Mouse (Mus musculus) C2C12 (cell line): ENCODE measurements at regions not wholly inside any gene's neighbourhood (a gene's known extent, or its start where the extent isn't known, plus 50 kb on each side); places are given as distances from the start of the nearest gene placed in this dataset.

Experiments
- H3K27me3 ChIP-seq: one replicate; pipeline ENCODE4 v1.6.1; 2011; ENCODE audit not compliant: control insufficient read depth, insufficient read depth, insufficient read length
- H3K36me3 ChIP-seq: one replicate; pipeline ENCODE4 v1.6.1; 2011; ENCODE audit not compliant: control insufficient read depth, insufficient read depth
- H3K4me3 ChIP-seq: one replicate; pipeline ENCODE4 v1.5.1; 2011; ENCODE audit warnings: mild to moderate bottlenecking, control low read depth; ENCODE audit not compliant: poor library complexity, insufficient read depth, severe bottlenecking
- H3K79me2 ChIP-seq: one replicate; pipeline ENCODE4 v1.6.1; 2011; ENCODE audit not compliant: control insufficient read depth, insufficient read depth
- H3K79me3 ChIP-seq: one replicate; pipeline ENCODE4 v1.6.1; 2011; ENCODE audit warnings: low read depth, control low read depth
- H3ac ChIP-seq: one replicate; pipeline ENCODE3; 2011; ENCODE audit warnings: low read depth; ENCODE audit not compliant: control insufficient read depth, insufficient read length
- CEBPB ChIP-seq: IDR thresholded peaks from one replicate; pipeline ENCODE4 v1.6.1; 2011; ENCODE audit warnings: low read depth, mild to moderate bottlenecking, control low read depth, moderate library complexity
- CTCF ChIP-seq: IDR thresholded peaks from one replicate; pipeline ENCODE4 v1.5.1; 2011; ENCODE audit not compliant: control insufficient read depth, insufficient read depth, insufficient read length
- FOSL1 ChIP-seq: IDR thresholded peaks from one replicate; pipeline ENCODE4 v1.8.0; 2011; ENCODE audit warnings: mild to moderate bottlenecking, low read length; ENCODE audit not compliant: poor library complexity, insufficient read depth, severe bottlenecking
- MAX ChIP-seq: IDR thresholded peaks from one replicate; pipeline ENCODE4 v1.6.1; 2011; ENCODE audit warnings: mild to moderate bottlenecking, control low read depth
- MYOD1 ChIP-seq: IDR thresholded peaks from one replicate; pipeline ENCODE4 v1.6.1; 2011; ENCODE audit warnings: low read depth; ENCODE audit not compliant: control insufficient read depth, insufficient read length
- MYOG ChIP-seq: IDR thresholded peaks from one replicate; pipeline ENCODE4 v1.6.1; 2011; ENCODE audit not compliant: control insufficient read depth, insufficient read length; ENCODE audit errors: extremely low read depth
- USF1 ChIP-seq: IDR thresholded peaks from one replicate; pipeline ENCODE4 v1.6.1; 2011; ENCODE audit warnings: low read depth, mild to moderate bottlenecking, control low read depth, moderate library complexity

- H3ac ChIP-seq = no peak overlapping the region
- H3K4me3 ChIP-seq = no peak overlapping the region
- H3K27me3 ChIP-seq = no peaks in the 10 kb centered on the region
- no peak for TF ChIP-seq MYOD1
- TF ChIP-seq CTCF = no peak
- no peak for TF ChIP-seq MYOG
- no peak for TF ChIP-seq CEBPB
- no peak for TF ChIP-seq MAX
- no peak for TF ChIP-seq FOSL1
- TF ChIP-seq USF1 = no peak
- H3K36me3 ChIP-seq = no peaks in the 10 kb centered on the region
- H3K79me3 ChIP-seq = no peaks in the 10 kb centered on the region
- no peaks in the 10 kb centered on the region for H3K79me2 ChIP-seq
Observed at GRCm38 (mm10) chr8:87019795-87020194, 134.7 kb upstream of the N4bp1 start.

- Histone ChIP-seq H3ac (no peak overlapping the region), H3K79me2 (no peaks in the 10 kb centered on the region), H3K36me3 (no peaks in the 10 kb centered on the region), H3K4me3 (no peak overlapping the region), H3K27me3 (no peaks in the 10 kb centered on the region), H3K79me3 (no peaks in the 10 kb centered on the region)
- TF ChIP-seq CTCF = no peak
- no peak for TF ChIP-seq MYOD1
- no peak for TF ChIP-seq FOSL1
- TF ChIP-seq MAX = no peak
- TF ChIP-seq USF1 = no peak
- TF ChIP-seq MYOG = no peak
- no peak for TF ChIP-seq CEBPB
Observed at GRCm38 (mm10) chr8:86975546-86975945, 90.5 kb upstream of the N4bp1 start.

GRCm38 (mm10) chr8:86971736-86972135 is 86.7 kb upstream of the N4bp1 start:
- Histone ChIP-seq H3K79me2 (no peaks in the 10 kb centered on the region), H3K27me3 (no peaks in the 10 kb centered on the region), H3K36me3 (no peaks in the 10 kb centered on the region), H3K4me3 (no peak overlapping the region), H3ac (no peak overlapping the region), H3K79me3 (no peaks in the 10 kb centered on the region)
- no peak for TF ChIP-seq FOSL1
- TF ChIP-seq CEBPB = no peak
- no peak for TF ChIP-seq MYOG
- TF ChIP-seq USF1 = no peak
- TF ChIP-seq MAX = no peak
- TF ChIP-seq CTCF = no peak
- no peak for TF ChIP-seq MYOD1

- H3K36me3 ChIP-seq = no peaks in the 10 kb centered on the region
- H3K4me3 ChIP-seq = no peak overlapping the region
- H3K27me3 ChIP-seq = no peaks in the 10 kb centered on the region
- no peaks in the 10 kb centered on the region for H3K79me2 ChIP-seq
- TF ChIP-seq MAX (no peak), CEBPB (no peak), FOSL1 (no peak), MYOD1 (no peak), MYOG (no peak), CTCF (no peak), USF1 (no peak)
- H3K79me3 ChIP-seq = no peaks in the 10 kb centered on the region
- H3ac ChIP-seq = no peak overlapping the region
Observed at GRCm38 (mm10) chr8:86969051-86969450, 84.0 kb upstream of the N4bp1 start.

- Histone ChIP-seq H3K4me3 (no peak overlapping the region), H3K36me3 (no peaks in the 10 kb centered on the region), H3K79me3 (no peaks in the 10 kb centered on the region), H3ac (no peak overlapping the region), H3K79me2 (no peaks in the 10 kb centered on the region), H3K27me3 (no peaks in the 10 kb centered on the region)
- TF ChIP-seq CEBPB (no peak), MAX (no peak), MYOG (no peak), CTCF (no peak), USF1 (no peak), FOSL1 (no peak), MYOD1 (no peak)
Observed at GRCm38 (mm10) chr8:86967891-86968311, 82.8 kb upstream of the N4bp1 start.
